Mouse (Mus musculus) Patski (cell line): Measurements from ENCODE around the gene C1qc. TPM values are rescaled to one million over a fixed set of nuclear protein-coding genes. Genes with fewer than 3 reads are reported as not detected.

Experiments
- ATAC-seq: fragments of 100-300 bp; one replicate; pipeline ENCODE4 v1.8.0; 2021
- CTCF ChIA-PET: fragments of 350-600 bp; sonication (Branson Sonifier 250); formaldehyde crosslinking; loops from one replicate; lab custom pipeline; 2022; ENCODE audit warnings: inconsistent platforms; lab: Charles Lee
- POLR2A ChIA-PET: fragments of 350-600 bp; sonication (Branson Sonifier 250); formaldehyde crosslinking; loops from one replicate; lab custom pipeline; 2022; ENCODE audit warnings: antibody characterized with exemption, inconsistent platforms; lab: Charles Lee
- DNase-seq: peaks from one replicate; pipeline ENCODE4 v3.0.0-alpha.2; 2011; ENCODE audit warnings: low read depth, low spot score
- H3K27me3 ChIP-seq: fragments of 371-371 bp; one replicate; pipeline ENCODE4 v1.5.1; 2021
- CTCF ChIP-seq: fragments of 100-300 bp; IDR thresholded peaks from one replicate; pipeline ENCODE4 v1.5.1; 2021
- in situ Hi-C: fragments of 300-500 bp; cut with MboI; formaldehyde crosslinking; loops from 3 replicates; pipeline ENCODE4 v1.11.1; 2018; ENCODE audit warnings: low pct_unique_long_range_greater_than_20kb, mixed read lengths
- polyA plus RNA-seq: library from polyadenylated mRNA; unstranded; gene quantifications from one replicate; pipeline ENCODE4 v1.2.3, GENCODE M21; 2021

Gene C1qc
- polyA plus RNA-seq, 1 experiment from 2014 or later, result not detected

DNA sequence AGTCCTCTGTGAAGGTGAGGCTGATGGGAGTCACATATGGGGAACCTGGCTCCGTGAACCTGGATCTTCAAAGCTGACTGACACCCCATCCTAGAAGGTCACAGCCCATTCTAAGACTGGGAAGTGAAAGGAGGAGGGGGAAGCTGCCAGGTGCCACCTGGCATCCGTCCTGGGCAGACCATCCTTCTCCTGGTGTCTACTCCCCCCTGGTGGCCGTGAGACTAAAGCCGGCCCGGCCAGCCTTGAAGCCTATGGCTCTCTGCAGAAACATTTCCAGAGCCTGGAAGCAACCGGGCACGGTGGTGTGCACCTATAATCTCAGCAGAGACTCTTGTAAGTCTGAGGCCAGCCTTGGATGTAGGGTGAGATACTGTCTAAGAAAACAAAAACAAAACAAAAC, 15.9 kb downstream of the C1qc start:
- no peak for ATAC-seq
- H3K27me3 ChIP-seq, result peaks cover 12% of the 10 kb centered on the region
- POLR2A ChIA-PET, result no interaction called here
- peak; percentile 66 for TF ChIP-seq CTCF
- DNase-seq, result no peak
- in situ Hi-C loops, result no loop called here
- CTCF ChIA-PET, result no interaction called here

DNA sequence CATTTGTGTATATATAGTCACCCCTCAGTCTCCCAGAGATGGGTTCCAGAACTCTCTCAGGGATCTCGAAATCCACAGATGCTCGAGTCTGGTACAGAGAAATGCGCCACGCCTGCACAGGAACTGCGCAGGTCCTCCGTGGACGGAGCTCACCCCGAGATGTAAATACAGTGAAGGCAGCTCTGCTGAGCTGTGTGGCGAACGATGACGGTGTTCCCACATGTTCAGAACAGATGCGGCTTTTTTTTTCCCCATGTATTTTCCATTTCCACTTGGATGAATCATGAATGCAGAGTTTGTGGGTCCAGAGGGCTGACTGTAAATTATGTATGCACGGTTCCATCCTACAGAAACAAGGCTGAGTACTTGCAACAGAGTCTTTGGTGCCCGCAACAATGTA, 17.9 kb downstream of the C1qc start:
- in situ Hi-C loops, result no loop called here
- ATAC-seq, result no peak
- TF ChIP-seq CTCF, result no peak
- CTCF ChIA-PET, result no interaction called here
- DNase-seq, result no peak
- H3K27me3 ChIP-seq, result peaks cover 3% of the 10 kb centered on the region
- POLR2A ChIA-PET, result no interaction called here

DNA sequence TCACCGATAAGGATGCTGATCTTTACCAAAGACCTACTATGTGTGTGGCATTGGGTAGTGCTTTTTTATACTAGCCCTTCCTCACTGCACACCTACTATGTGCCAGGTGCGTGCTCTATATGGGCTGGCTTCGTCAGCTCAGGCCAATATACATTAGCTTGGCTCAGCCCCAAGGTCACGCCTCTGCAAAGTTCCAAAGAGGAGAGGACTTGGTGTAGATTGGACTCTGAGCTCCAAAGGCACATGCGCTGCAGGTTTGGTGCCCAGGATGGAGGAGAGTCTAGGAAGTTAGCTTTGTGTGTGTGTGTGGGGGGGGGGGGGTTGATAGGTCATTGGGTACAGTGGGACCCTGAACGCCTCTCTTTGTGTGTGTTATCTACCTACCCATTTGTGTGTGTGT, 24.5 kb downstream of the C1qc start:
- no peak for TF ChIP-seq CTCF
- in situ Hi-C loops, result no loop called here
- peaks cover 14% of the 10 kb centered on the region for H3K27me3 ChIP-seq
- ATAC-seq (no peak), DNase-seq (no peak)
- ChIA-PET POLR2A (no interaction called here), CTCF (no interaction called here)

DNA sequence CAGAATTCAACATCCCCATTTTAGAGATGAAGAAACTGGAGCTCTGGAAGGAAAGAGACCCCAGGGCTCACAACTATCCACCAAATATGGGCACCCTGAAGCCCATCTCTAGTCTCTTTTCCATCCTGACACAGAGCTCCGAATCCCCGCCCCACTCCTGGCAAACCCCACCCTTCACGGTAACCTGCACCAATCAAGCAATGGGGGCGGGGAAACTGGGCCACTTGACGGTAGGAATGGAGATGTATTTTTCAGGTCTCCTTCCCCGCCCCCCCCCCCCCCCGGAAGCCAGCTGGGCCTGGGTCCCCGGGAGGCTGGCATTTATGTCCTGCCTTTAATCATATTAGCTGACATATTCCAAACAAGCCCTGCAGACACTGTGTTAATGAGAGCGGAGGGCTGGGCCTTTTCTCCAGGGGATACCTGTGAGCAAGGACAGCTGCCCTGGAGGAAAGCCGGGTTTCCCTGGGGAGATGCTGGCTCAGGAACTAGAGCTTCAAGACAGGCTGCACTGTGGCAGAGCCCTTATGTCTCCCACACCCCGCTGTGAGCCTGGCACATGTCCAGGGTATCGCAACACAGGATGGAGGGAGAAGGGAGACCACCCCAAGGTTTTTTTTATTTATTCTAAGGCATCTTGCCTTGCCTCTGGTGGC, 25.0 kb downstream of the C1qc start:
- TF ChIP-seq CTCF, result no peak
- peaks cover 14% of the 10 kb centered on the region for H3K27me3 ChIP-seq
- DNase-seq (no peak), ATAC-seq (no peak)
- in situ Hi-C loops, result no loop called here
- CTCF ChIA-PET, result no interaction called here
- POLR2A ChIA-PET, result no interaction called here

DNA sequence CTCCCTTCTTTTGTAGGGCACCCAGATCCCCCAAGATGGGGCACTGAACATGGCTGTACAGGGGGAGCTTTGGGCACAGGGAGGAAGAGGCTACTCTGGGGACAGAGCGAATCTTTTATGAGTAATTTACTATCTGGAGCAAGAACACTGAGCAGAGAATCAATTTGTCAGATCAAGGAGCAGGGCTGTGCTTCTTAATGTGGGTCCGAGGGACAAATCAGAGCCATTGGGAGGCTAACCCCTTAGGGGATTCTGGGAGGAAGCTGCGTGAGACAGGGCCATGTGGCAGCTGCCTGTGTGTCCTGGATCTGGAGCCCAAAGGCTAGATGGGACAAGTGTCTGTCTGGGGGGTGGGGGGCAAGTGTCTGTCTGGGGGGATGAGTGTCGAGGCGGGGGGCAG, 27.3 kb downstream of the C1qc start:
- POLR2A ChIA-PET, result no interaction called here
- TF ChIP-seq CTCF, result no peak
- in situ Hi-C loops, result no loop called here
- DNase-seq (no peak), ATAC-seq (no peak)
- peaks cover 25% of the 10 kb centered on the region for H3K27me3 ChIP-seq
- CTCF ChIA-PET, result no interaction called here

DNA sequence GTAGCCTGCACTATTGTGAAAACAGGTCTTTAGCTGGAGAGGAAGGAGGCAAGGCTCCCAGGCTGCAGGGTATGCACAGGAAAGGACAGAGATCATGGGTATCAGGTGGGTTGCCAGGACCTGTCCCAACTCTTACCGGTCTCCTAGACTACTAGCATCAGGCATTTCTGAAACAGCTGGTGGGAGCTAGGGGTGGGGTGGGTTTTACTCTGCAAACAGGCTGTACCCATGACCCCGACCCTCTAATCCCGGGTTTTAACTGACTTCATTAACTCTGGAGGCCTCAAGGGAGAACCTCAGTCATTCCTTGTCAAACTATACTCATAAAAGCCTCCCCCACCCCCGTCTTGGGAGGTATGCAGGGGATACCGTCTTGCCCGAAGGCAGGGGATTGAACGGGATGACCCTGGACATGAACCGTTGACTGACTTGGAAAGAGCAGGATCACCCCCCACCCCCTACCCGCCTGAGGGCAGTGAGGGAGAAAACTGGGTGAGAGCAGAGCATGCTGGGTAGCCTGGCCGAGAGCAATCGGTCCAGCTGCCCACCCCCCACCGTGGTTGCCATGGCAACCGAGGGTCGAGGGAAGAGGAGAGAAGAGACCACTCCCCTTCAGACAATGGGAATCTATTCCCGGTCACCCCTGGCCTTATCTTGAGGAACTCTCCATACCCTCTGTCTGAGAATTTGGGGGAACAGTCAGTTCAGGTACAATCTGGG, 28.0 kb downstream of the C1qc start:
- DNase-seq (no peak), ATAC-seq (no peak)
- POLR2A ChIA-PET, result no interaction called here
- no peak for TF ChIP-seq CTCF
- peaks cover 25% of the 10 kb centered on the region for H3K27me3 ChIP-seq
- in situ Hi-C loops, result no loop called here
- CTCF ChIA-PET, result no interaction called here

DNA sequence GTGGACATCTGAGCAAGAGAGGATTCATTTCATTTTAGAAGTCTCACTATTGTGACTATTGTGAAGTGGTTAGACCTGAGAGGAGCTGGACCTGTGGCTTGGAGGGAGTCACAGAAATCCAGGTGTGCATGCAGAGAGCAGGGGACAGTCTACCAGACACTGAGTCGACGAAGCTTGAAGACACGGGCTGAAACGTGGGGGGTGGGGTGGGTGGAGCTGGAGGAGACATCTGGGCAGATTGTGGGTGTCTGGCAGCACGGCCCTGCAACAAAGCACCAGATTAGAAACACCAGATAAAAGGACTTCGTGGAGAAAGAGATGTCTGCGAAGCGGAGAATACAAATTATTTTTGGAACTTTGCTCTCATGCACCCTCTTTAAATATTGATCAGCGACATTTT, 29.3 kb downstream of the C1qc start:
- no peak for ATAC-seq
- H3K27me3 ChIP-seq, result peaks cover 25% of the 10 kb centered on the region
- TF ChIP-seq CTCF, result no peak
- POLR2A ChIA-PET, result no interaction called here
- in situ Hi-C loops, result no loop called here
- no peak for DNase-seq
- CTCF ChIA-PET, result no interaction called here

DNA sequence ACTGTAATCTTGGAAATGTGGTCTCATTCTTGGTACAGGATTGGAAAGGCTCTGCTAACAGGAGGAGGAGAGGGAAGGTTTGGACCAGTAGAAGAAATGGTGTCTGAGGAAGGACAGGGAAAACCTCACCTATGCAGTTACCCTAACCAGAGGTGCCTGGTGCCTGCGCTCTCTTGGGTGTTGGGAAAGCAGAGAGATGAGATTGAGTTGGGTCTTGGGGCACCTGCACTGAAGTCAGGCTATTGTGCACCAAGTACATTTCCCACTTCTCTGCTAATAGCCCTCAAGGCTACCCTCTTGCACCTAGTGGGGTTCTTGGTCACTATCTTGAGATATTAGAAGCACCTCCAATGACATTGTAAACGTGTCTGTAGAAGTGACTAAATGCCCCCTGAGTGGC, 30.5 kb downstream of the C1qc start:
- in situ Hi-C loops, result no loop called here
- DNase-seq (no peak), ATAC-seq (no peak)

DNA sequence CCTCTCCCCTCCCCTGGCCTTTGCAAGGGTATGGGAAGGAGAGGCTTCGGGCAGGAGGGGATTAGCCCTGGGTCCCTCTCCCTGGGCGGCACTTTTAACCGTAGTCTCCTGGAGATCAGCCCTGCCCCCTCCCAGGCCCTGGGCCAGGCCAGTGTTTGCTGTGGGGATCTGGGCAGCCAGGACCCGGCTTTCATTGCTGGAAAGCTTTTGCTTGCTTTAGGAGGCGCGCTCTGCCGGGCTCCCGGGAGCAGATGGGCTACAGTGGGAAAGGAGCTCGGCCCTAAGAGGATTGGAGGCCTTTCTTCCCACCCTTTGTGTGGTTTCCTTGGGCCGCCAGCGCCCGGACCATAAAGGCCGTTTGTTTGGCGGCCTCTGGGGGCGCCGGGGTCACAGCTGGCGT, 31.1 kb downstream of the C1qc start:
- ChIA-PET CTCF (no interaction called here), POLR2A (no interaction called here)
- ATAC-seq, result no peak
- no peak for TF ChIP-seq CTCF
- H3K27me3 ChIP-seq, result peaks cover 31% of the 10 kb centered on the region
- no peak for DNase-seq
- in situ Hi-C loops, result no loop called here

More for the DNA sequence above, 30.5 kb downstream of the C1qc start:
- CTCF ChIA-PET, result no interaction called here
- POLR2A ChIA-PET, result no interaction called here
- peaks cover 31% of the 10 kb centered on the region for H3K27me3 ChIP-seq
- TF ChIP-seq CTCF, result no peak

DNA sequence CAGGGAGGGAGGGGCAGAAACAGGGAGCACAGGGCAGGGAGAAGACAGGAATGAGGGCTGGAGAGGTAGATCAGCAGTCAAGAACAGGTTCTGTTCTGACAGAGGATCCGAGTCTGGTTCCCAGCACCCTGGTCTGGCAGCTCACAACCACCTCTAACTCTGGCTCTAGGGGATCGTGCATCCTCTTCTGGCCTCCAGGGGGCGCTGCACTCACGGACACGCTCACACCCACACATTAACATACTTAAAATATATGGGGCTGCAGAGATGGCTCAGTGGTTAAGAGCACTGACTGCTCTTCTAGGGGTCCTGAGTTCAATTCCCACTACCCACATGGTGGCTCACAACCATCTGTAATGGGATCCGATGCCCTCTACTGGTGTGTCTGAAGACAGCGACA, 32.8 kb downstream of the C1qc start:
- ChIA-PET POLR2A (no interaction called here), CTCF (no interaction called here)
- TF ChIP-seq CTCF, result no peak
- ATAC-seq (no peak), DNase-seq (no peak)
- peaks cover 20% of the 10 kb centered on the region for H3K27me3 ChIP-seq
- in situ Hi-C loops, result no loop called here

DNA sequence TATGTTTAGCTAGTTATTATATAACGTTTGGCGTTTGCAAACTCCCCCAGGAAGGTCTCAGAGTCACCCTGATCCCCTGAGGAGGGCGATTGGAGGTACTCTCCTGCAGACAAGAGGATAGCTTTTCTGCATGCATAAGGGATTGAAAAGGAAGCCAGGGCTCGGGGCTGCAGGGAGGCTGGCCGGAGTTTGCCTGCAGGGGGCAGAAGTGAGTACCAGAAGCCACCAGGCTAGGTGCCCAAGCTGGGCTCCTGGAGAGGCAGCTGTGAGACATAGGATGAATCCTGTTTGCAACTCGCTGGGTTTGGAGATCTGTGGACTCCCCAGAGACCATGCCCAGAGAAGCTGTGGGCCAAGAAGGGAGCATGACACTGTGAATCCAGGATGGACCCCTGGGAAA, 37.8 kb downstream of the C1qc start:
- CTCF ChIA-PET, result no interaction called here
- peaks cover 12% of the 10 kb centered on the region for H3K27me3 ChIP-seq
- POLR2A ChIA-PET, result no interaction called here
- ATAC-seq (no peak), DNase-seq (no peak)
- TF ChIP-seq CTCF, result peak; percentile 41
- in situ Hi-C loops, result no loop called here
